Mouse (Mus musculus) embryonic fibroblast, embryonic 13.5 days (primary cell): Measurements from ENCODE around the gene Adam12.

ENCODE experiments used
- CTCF ChIP-seq: IDR thresholded peaks from 2 replicates; pipeline ENCODE4 v1.5.1; 2011; ENCODE audit warnings: mild to moderate bottlenecking, control low read depth, low read length, moderate library complexity, borderline replicate concordance; ENCODE audit not compliant: insufficient read depth
- POLR2A ChIP-seq: IDR thresholded peaks from 2 replicates; pipeline ENCODE4 v1.6.1; 2011; ENCODE audit warnings: low read depth, mild to moderate bottlenecking, control low read depth, low read length, moderate library complexity

DNA sequence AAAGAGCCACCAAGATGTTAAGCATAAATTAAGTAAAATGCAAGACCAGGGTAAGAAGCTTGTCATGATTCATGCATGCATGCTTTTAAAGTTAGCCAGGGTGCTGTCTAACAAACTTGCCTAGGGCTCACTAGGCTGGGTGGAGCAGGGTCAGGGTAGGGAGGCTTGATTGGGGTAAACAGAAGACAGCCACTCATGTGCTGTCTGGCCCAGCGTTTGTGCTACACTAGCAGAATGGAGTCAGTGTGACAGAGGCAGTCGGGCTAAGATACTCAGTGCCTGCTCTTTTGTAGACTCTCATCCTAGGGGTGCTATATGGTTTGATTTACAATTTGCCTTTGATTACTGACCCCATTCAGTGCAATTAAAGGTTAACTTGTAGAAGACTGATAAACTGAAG is 179.5 kb downstream of the Adam12 start:
- TF ChIP-seq CTCF (no peak), POLR2A (no peak)
